Mouse (Mus musculus): ENCODE data around the gene Shroom3.

- TF ChIP-seq CTCF (conservative IDR thresholded peaks at IDR 0.05 in 1 of 2, IDR thresholded peaks at IDR 0.05 in 1 of 2; ENCODE audit: low read depth in 2 of 2, low read length in 2 of 2) (no peak), SIN3A (IDR thresholded peaks at IDR 0.05; ENCODE audit: low read length) (no peak), EP300 (IDR thresholded peaks at IDR 0.05; ENCODE audit: low read length) (no peak), SMC3 (IDR thresholded peaks at IDR 0.05; ENCODE audit: low read depth, low read length) (no peak), ZC3H11A (IDR thresholded peaks at IDR 0.05; ENCODE audit: low read depth, low read length) (no peak), E2F4 (IDR thresholded peaks at IDR 0.05; ENCODE audit: insufficient replicate concordance, low read depth, low read length) (no peak), POLR2A (IDR thresholded peaks at IDR 0.05; ENCODE audit: low read depth, low read length) (no peak), MXI1 (IDR thresholded peaks at IDR 0.05; ENCODE audit: low read depth, low read length) (no peak), ELF1 (IDR thresholded peaks at IDR 0.05; ENCODE audit: low read depth, low read length) (no peak), USF2 (conservative IDR thresholded peaks at IDR 0.05; ENCODE audit: low read depth, low read length) (no peak), NRF1 (IDR thresholded peaks at IDR 0.05; ENCODE audit: low read depth, low read length) (no peak), POLR2AphosphoS2 (IDR thresholded peaks at IDR 0.05; ENCODE audit: low read depth, low read length) (no peak)
These were observed 160.9 kb downstream of the Shroom3 start for GRCm38 (mm10) chr5:92843850-92844785.
